Mouse (Mus musculus) skeletal muscle tissue, adult 2 months (tissue): ENCODE data around the gene Lrrc8a.

ENCODE experiments used
- DNase-seq: peaks from one replicate; pipeline ENCODE4 v3.0.0-alpha.2; 2012; ENCODE audit warnings: low read depth, low spot score

Gene Lrrc8a

GRCm38 (mm10) chr2:30237199-30237880, at the start of gene Lrrc8a:
Gene Lrrc8a (plus strand): TSS chr2:30237715.
- peak; percentile 99 for DNase-seq

GRCm38 (mm10) chr2:30191790-30192580, 45.5 kb upstream of the Lrrc8a start:
- DNase-seq = no peak

GRCm38 (mm10) chr2:30194656-30195055, 42.9 kb upstream of the Lrrc8a start:
- DNase-seq = no peak

- DNase-seq = no peak
Measured at GRCm38 (mm10) chr2:30198021-30198420, 39.5 kb upstream of the Lrrc8a start.

- no peak for DNase-seq
Measured at GRCm38 (mm10) chr2:30199984-30200383, 37.5 kb upstream of the Lrrc8a start.

GRCm38 (mm10) chr2:30200388-30200925, 37.1 kb upstream of the Lrrc8a start:
- DNase-seq = no peak

GRCm38 (mm10) chr2:30203439-30203838, 34.1 kb upstream of the Lrrc8a start:
- no peak for DNase-seq

GRCm38 (mm10) chr2:30205255-30205628, 32.3 kb upstream of the Lrrc8a start:
- peak; percentile 13 for DNase-seq

GRCm38 (mm10) chr2:30205629-30206357, 31.7 kb upstream of the Lrrc8a start, which contains the start of gene Kyat1:
Gene Kyat1 (minus strand): TSS chr2:30205847.
- DNase-seq = peak; percentile 95

- DNase-seq = no peak
Measured at GRCm38 (mm10) chr2:30207401-30207800, 30.1 kb upstream of the Lrrc8a start.

GRCm38 (mm10) chr2:30207886-30208285, 29.6 kb upstream of the Lrrc8a start:
- no peak for DNase-seq

- no peak for DNase-seq
Measured at GRCm38 (mm10) chr2:30211408-30212168, 25.9 kb upstream of the Lrrc8a start.

GRCm38 (mm10) chr2:30212169-30212545, 25.4 kb upstream of the Lrrc8a start:
- DNase-seq = no peak

GRCm38 (mm10) chr2:30212951-30213350, 24.6 kb upstream of the Lrrc8a start:
- DNase-seq = no peak

GRCm38 (mm10) chr2:30214745-30215144, 22.8 kb upstream of the Lrrc8a start:
- DNase-seq = no peak

GRCm38 (mm10) chr2:30215493-30215892, 22.0 kb upstream of the Lrrc8a start:
- DNase-seq = no peak

GRCm38 (mm10) chr2:30216293-30216692, 21.2 kb upstream of the Lrrc8a start:
- DNase-seq = no peak

GRCm38 (mm10) chr2:30235593-30235992, 1.9 kb upstream of the Lrrc8a start:
- no peak for DNase-seq

GRCm38 (mm10) chr2:30236426-30237198, 903 bp upstream of the Lrrc8a start:
- DNase-seq = no peak

GRCm38 (mm10) chr2:30237881-30238280, 366 bp downstream of the Lrrc8a start:
- DNase-seq = no peak
